ENCODE assay signal across 8 mouse cellular contexts in the genomic region with DNA sequence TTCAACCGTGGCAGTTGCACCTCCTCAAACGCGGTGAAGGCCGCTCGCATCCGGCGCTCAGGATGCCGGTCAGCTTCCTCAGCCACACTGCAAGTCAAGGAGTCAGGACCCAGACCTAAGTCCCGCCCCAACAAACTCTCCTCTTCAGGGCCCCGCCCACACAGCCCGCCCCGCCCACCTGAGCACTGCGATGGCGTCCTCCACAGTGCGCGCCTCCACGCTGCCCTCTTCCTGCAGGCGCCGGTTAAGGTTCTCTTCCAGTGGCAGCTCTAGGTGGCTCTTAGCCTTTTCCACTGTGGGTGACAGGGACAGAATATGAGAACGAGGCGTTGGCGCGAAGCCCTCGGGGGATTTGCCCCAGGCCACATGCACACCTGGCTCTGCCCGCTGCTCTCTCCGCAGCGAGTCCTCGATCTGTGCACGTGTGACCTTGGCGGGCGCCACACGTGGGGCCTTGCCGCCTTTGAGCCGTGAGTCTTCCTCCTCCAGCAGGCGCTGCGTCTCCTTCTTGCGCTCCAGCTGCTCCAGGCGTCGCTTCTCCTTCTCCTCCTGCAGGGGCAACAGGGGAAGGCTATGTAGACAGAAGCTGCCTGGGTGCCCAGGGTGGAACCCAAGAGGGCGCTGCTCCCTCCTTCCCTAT. TPM values are rescaled to one million over a fixed set of nuclear protein-coding genes. Genes with fewer than 3 reads are reported as not detected.
DNase-seq lines count a peak whose midpoint lies in the region; ATAC-seq and TF ChIP-seq lines count a peak whose summit lies in the region.

No protein-coding gene starts in this region.

- 14% methylated on average over 40 of the region's 40 CpGs for WGBS in forebrain, embryonic 14.5 days
- 25% methylated on average over 40 of the region's 40 CpGs for WGBS in spleen, adult 2 months

- no peaks in the 10 kb centered on the region for H3K9me3 ChIP-seq in forebrain, embryonic 14.5 days (replicated peaks; ENCODE audit: control insufficient read depth, low read length)

- H3K27ac ChIP-seq in forebrain, embryonic 14.5 days (ENCODE audit: low read depth, low read length): peak overlapping the region; percentile 46
- no peak overlapping the region for H3K27ac ChIP-seq in spleen, adult 2 months (ENCODE audit: insufficient read depth, low read length)

- peak overlapping the region; percentile 48; the same call in 1 of the 2 replicates for H3K9ac ChIP-seq in forebrain, embryonic 14.5 days (ENCODE audit: low read length)

- TF ChIP-seq POLR2A in spleen, adult 2 months (IDR thresholded peaks at IDR 0.05; ENCODE audit: low read depth, low read length): no peak

- no peak for TF ChIP-seq CTCF in spleen, adult 2 months (IDR thresholded peaks at IDR 0.05; ENCODE audit: extremely low read depth, insufficient read depth, insufficient read length, insufficient replicate concordance)

- H3K4me3 ChIP-seq in forebrain, embryonic 14.5 days (ENCODE audit: low read depth, low read length): no peak overlapping the region
- H3K4me3 ChIP-seq in spleen, adult 2 months (ENCODE audit: extremely low read depth, insufficient read depth, insufficient read length): peak overlapping the region; percentile 27; the same call in 1 of the 2 replicates

- H3K4me1 ChIP-seq in forebrain, embryonic 14.5 days (ENCODE audit: control insufficient read depth, insufficient read depth, low read length): peaks cover 31% of the 10 kb centered on the region
- H3K4me1 ChIP-seq in spleen, adult 2 months (ENCODE audit: control insufficient read depth, insufficient read depth, insufficient read length): peaks cover 28% of the 10 kb centered on the region

- peaks cover 9% of the 10 kb centered on the region for H3K36me3 ChIP-seq in forebrain, embryonic 14.5 days (ENCODE audit: control insufficient read depth, insufficient read depth, low read length)
- H3K36me3 ChIP-seq in spleen, adult 2 months (ENCODE audit: control insufficient read depth, insufficient read depth, low read length): no peaks in the 10 kb centered on the region

- DNase-seq in CD4-positive helper T cell, adult 2 months (ENCODE audit: low read depth, low spot score): peak; percentile 75
- peak; percentile 71 for DNase-seq in adrenal gland, postnatal 10 days
- peak; percentile 41 for DNase-seq in forebrain, embryonic 14.5 days (ENCODE audit: low spot score)
- peak; percentile 89 for DNase-seq in kidney, postnatal 10 days
- DNase-seq in lung, postnatal 4 days: peak; percentile 75 to 76
- DNase-seq in spleen, adult 2 months (ENCODE audit: low read depth in 1 of 2, low spot score in 2 of 2): peak in 1 of 2 experiments; percentile 68
- no peak for DNase-seq in urinary bladder, adult 2 months (ENCODE audit: low spot score)

- peak overlapping the region; percentile 28 for H3K4me2 ChIP-seq in forebrain, embryonic 14.5 days (ENCODE audit: low read length)

- ATAC-seq in forebrain, embryonic 14.5 days: no peak
- no peak for ATAC-seq in activated CD4-positive, CD25-positive, alpha-beta regulatory T cell, adult 4 months

- no peaks in the 10 kb centered on the region for H3K27me3 ChIP-seq in forebrain, embryonic 14.5 days (replicated peaks; ENCODE audit: control insufficient read depth, insufficient read depth, low read length)
- 0 out of 2 replicates have a peak, but pooled peaks cover 2% of the 10 kb centered on the region for H3K27me3 ChIP-seq in spleen, adult 2 months (ENCODE audit: control insufficient read depth, insufficient read depth, low read length)

RNA-seq across cellular contexts. Expression of gene Ccdc124, which starts 5.1 kb away (rescaled TPM):
- total RNA-seq in adrenal gland, postnatal 10 days (2021): 10 to 100 TPM; 42.0 to 42.6 TPM
- polyA plus RNA-seq in forebrain, embryonic 14.5 days (2014; fragmentation: Nextera tagmentation; extraction: Ambion mirVana): 177 and 182 TPM in 2 replicates
- 26.5 and 34.9 TPM in 2 replicates for polyA plus RNA-seq in spleen, adult 2 months (2012; rRNA removed)
- 70.9 and 74.6 TPM in 2 replicates for polyA plus RNA-seq in urinary bladder, adult 2 months (2012; rRNA removed)
- 100 to 1,000 TPM in 1 of 2 experiments, 10 to 100 TPM in 1; 75.7 to 106 TPM for polyA plus RNA-seq in activated CD4-positive, CD25-positive, alpha-beta regulatory T cell, adult 4 months (2017; shearing (Covaris generic))

RNA-seq across cellular contexts. Expression of gene Kcnn1, which starts 5.6 kb away (rescaled TPM):
- total RNA-seq in adrenal gland, postnatal 10 days (2021): 1 to 10 TPM; 3.0 to 3.1 TPM
- polyA plus RNA-seq in forebrain, embryonic 14.5 days (2014; fragmentation: Nextera tagmentation; extraction: Ambion mirVana): 7.3 and 11.3 TPM in 2 replicates
- 0.65 and 1.1 TPM in 2 replicates for polyA plus RNA-seq in spleen, adult 2 months (2012; rRNA removed)
- 5.5 and 5.6 TPM in 2 replicates for polyA plus RNA-seq in urinary bladder, adult 2 months (2012; rRNA removed)
- not detected for polyA plus RNA-seq in activated CD4-positive, CD25-positive, alpha-beta regulatory T cell, adult 4 months (2017; shearing (Covaris generic))

RNA-seq across cellular contexts. Expression of gene Slc5a5, which starts 23.9 kb away (rescaled TPM):
- under 1 TPM; 0.27 to 0.42 TPM for total RNA-seq in adrenal gland, postnatal 10 days (2021)
- 0.60 and 0.89 TPM in 2 replicates for polyA plus RNA-seq in forebrain, embryonic 14.5 days (2014; fragmentation: Nextera tagmentation; extraction: Ambion mirVana)
- 1.0 and 1.1 TPM in 2 replicates for polyA plus RNA-seq in spleen, adult 2 months (2012; rRNA removed)
- 1.7 and 2.3 TPM in 2 replicates for polyA plus RNA-seq in urinary bladder, adult 2 months (2012; rRNA removed)
- not detected for polyA plus RNA-seq in activated CD4-positive, CD25-positive, alpha-beta regulatory T cell, adult 4 months (2017; shearing (Covaris generic))

RNA-seq across cellular contexts. Expression of gene Rpl18a, which starts 28.5 kb away (rescaled TPM):
- 1,000 to 10,000 TPM; 1,717 to 1,755 TPM for total RNA-seq in adrenal gland, postnatal 10 days (2021)
- 2,846 and 4,258 TPM in 2 replicates for polyA plus RNA-seq in forebrain, embryonic 14.5 days (2014; fragmentation: Nextera tagmentation; extraction: Ambion mirVana)
- 7,043 and 8,184 TPM in 2 replicates for polyA plus RNA-seq in spleen, adult 2 months (2012; rRNA removed)
- polyA plus RNA-seq in urinary bladder, adult 2 months (2012; rRNA removed): 3,950 and 3,976 TPM in 2 replicates
- polyA plus RNA-seq in activated CD4-positive, CD25-positive, alpha-beta regulatory T cell, adult 4 months (2017; shearing (Covaris generic)): over 10,000 TPM; 10,302 to 10,714 TPM

RNA-seq across cellular contexts. Expression of gene Arrdc2, which starts 29.2 kb away (rescaled TPM):
- 10 to 100 TPM; 11.2 to 13.8 TPM for total RNA-seq in adrenal gland, postnatal 10 days (2021)
- 6.8 and 7.4 TPM in 2 replicates for polyA plus RNA-seq in forebrain, embryonic 14.5 days (2014; fragmentation: Nextera tagmentation; extraction: Ambion mirVana)
- 73.8 and 74.1 TPM in 2 replicates for polyA plus RNA-seq in spleen, adult 2 months (2012; rRNA removed)
- 20.4 and 27.4 TPM in 2 replicates for polyA plus RNA-seq in urinary bladder, adult 2 months (2012; rRNA removed)
- 1 to 10 TPM; 3.0 to 6.7 TPM for polyA plus RNA-seq in activated CD4-positive, CD25-positive, alpha-beta regulatory T cell, adult 4 months (2017; shearing (Covaris generic))
